Mouse (Mus musculus) erythroblast, adult 5-6 weeks (primary cell): ENCODE measurements around the gene Fam205a3. TPM values are rescaled to one million over a fixed set of nuclear protein-coding genes. Genes with fewer than 3 reads are reported as not detected.
"Not testable (repeated sequence)": the region's sequence is repeated elsewhere in the genome, so short reads cannot be mapped to it uniquely, and the experiment has no call there.

ENCODE experiments used
- ATAC-seq: replicated peaks from 2 replicates; pipeline ENCODE4 v1.8.0; 2016; ENCODE audit warnings: moderate number of reproducible peaks, mild to moderate bottlenecking, moderate TSS enrichment, inconsistent platforms; ENCODE audit not compliant: poor library complexity, low FRiP score, severe bottlenecking
- total RNA-seq, 2 experiments: library from RNA; stranded (forward) in 1 of 2; stranded (reverse) in 1 of 2; fragments of 150-400 nt in 1 of 2; fragments of 200-764, 138-1000 nt in 1 of 2; gene quantifications; 2 replicates each; pipeline versions ENCODE4 v1.2.3 to v1.2.4; 2015 to 2017; ENCODE audit warnings: low replicate concordance in 2 of 2

Gene Fam205a3
- total RNA-seq (2015; ENCODE audit: low replicate concordance), result 0.19 TPM in 1 of 2 replicates, not detected in the other
- not detected in 2 replicates for total RNA-seq (2017; ENCODE audit: low replicate concordance)

DNA sequence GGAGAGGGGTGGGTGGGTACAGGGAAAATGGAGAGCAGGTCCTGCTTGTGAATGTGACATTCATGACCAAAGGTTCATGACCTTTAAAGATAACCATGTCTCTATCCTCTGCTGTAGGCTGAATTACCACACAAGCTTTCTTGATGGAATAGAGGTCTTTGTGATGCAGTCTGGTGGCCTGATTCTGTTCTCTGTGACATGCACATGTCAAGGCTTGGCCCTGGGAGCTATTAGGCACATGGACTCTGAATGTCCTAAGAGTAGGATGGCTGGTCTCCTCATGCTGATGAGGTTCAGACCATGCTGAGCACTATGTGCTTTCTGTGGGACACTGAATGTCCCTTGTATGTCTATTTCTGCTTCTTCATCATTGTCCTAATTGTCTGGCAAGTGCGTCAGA, at the start of gene Fam205a3:
Fam205a3 (plus strand) TSS at position 301 of the 400 bp plus-strand sequence.
- not testable (repeated sequence) for ATAC-seq

DNA sequence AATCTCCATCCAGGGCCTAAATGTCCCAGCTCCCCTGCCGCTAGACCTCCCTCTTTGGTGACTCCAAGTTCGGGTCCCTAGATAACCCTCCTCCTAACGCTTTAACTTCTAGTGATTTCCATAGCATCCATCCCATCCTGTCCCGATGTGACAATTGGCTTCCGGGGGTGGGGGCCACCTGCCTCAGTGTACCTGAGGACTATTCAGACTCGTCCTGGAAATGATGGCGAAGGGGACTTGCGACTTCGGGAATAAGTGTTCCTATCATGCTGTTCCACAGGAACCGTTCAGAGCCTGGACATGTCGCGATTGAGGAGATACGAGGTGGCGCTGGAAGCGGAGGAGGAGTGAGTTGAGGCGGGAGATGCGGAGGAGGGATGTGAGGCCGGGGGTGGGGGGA, 24.2 kb upstream of the Fam205a3 start, which contains the start of gene Gm21953:
Gm21953 (plus strand) TSS at position 301 of the 400 bp plus-strand sequence.
- not testable (repeated sequence) for ATAC-seq

Other genes starting within 250 kb of the Fam205a3 start
- gene Gm3893, start 227.1 kb upstream of the Fam205a3 start, total RNA-seq (2015; ENCODE audit: low replicate concordance), result not detected in 2 replicates
- gene Gm3893, start 227.1 kb upstream of the Fam205a3 start, total RNA-seq (2017; ENCODE audit: low replicate concordance), result not detected in 2 replicates
- gene Gm13304, start 203.5 kb upstream of the Fam205a3 start, total RNA-seq (2015; ENCODE audit: low replicate concordance), result not detected in 2 replicates
- gene Gm13304, start 203.5 kb upstream of the Fam205a3 start, total RNA-seq (2017; ENCODE audit: low replicate concordance), result not detected in 2 replicates
- gene Gm13306, start 164.9 kb upstream of the Fam205a3 start, total RNA-seq (2015; ENCODE audit: low replicate concordance), result not detected in 2 replicates
- gene Gm13306, start 164.9 kb upstream of the Fam205a3 start, total RNA-seq (2017; ENCODE audit: low replicate concordance), result not detected in 2 replicates
- not detected in 2 replicates for gene Gm13305, start 149.7 kb upstream of the Fam205a3 start, total RNA-seq (2015; ENCODE audit: low replicate concordance)
- 2.1 TPM in 1 of 2 replicates, not detected in the other for gene Gm13305, start 149.7 kb upstream of the Fam205a3 start, total RNA-seq (2017; ENCODE audit: low replicate concordance)
- not detected in 2 replicates for gene Gm10600, start 77.7 kb upstream of the Fam205a3 start, total RNA-seq (2015; ENCODE audit: low replicate concordance)
- not detected in 2 replicates for gene Gm10600, start 77.7 kb upstream of the Fam205a3 start, total RNA-seq (2017; ENCODE audit: low replicate concordance)
- gene Ccl21b, start 62.6 kb upstream of the Fam205a3 start, total RNA-seq (2015; ENCODE audit: low replicate concordance), result not detected in 2 replicates
- gene Ccl21b, start 62.6 kb upstream of the Fam205a3 start, total RNA-seq (2017; ENCODE audit: low replicate concordance), result not detected in 2 replicates
- gene Gm21953, start 24.1 kb upstream of the Fam205a3 start, total RNA-seq (2015; ENCODE audit: low replicate concordance), result not detected in 2 replicates
- gene Gm21953, start 24.1 kb upstream of the Fam205a3 start, total RNA-seq (2017; ENCODE audit: low replicate concordance), result not detected in 2 replicates
- not detected in 2 replicates for gene Gm21586, start 121.0 kb downstream of the Fam205a3 start, total RNA-seq (2015; ENCODE audit: low replicate concordance)
- not detected in 2 replicates for gene Gm21586, start 121.0 kb downstream of the Fam205a3 start, total RNA-seq (2017; ENCODE audit: low replicate concordance)
- not detected in 2 replicates for gene Gm2163, start 148.4 kb downstream of the Fam205a3 start, total RNA-seq (2015; ENCODE audit: low replicate concordance)
- 0.26 TPM in 1 of 2 replicates, not detected in the other for gene Gm2163, start 148.4 kb downstream of the Fam205a3 start, total RNA-seq (2017; ENCODE audit: low replicate concordance)
- gene Fam205a2, start 209.8 kb downstream of the Fam205a3 start, total RNA-seq (2015; ENCODE audit: low replicate concordance), result 0.19 TPM in 1 of 2 replicates, not detected in the other
- not detected in 2 replicates for gene Fam205a2, start 209.8 kb downstream of the Fam205a3 start, total RNA-seq (2017; ENCODE audit: low replicate concordance)